Mouse (Mus musculus) forebrain, postnatal 0 days (tissue): ENCODE measurements around the gene Prkaa1. TPM values are rescaled to one million over a fixed set of nuclear protein-coding genes. Genes with fewer than 3 reads are reported as not detected.

Source experiments
- ATAC-seq: fragments of 200-750 bp; cut with Nextera tagmentation; 2 replicates; pipeline ENCODE4 v1.8.0; 2017; ENCODE audit warnings: mild to moderate bottlenecking, moderate library complexity
- DNase-seq: peaks from one replicate; pipeline ENCODE4 v3.0.0-alpha.2; 2015
- H3K27ac ChIP-seq: fragments of 300-500 bp; sonication (generic); 2 replicates; pipeline ENCODE4 v1.5.1; 2014; ENCODE audit warnings: low read depth, mild to moderate bottlenecking, antibody characterized with exemption, low read length, moderate library complexity, mixed read lengths
- H3K27me3 ChIP-seq: fragments of 300-500 bp; sonication (generic); 2 replicates; pipeline ENCODE4 v1.6.1; 2014; ENCODE audit warnings: mild to moderate bottlenecking, low read length, mixed read lengths; ENCODE audit not compliant: insufficient read depth
- H3K36me3 ChIP-seq: fragments of 300-500 bp; sonication (generic); 2 replicates; pipeline ENCODE4 v1.6.1; 2014; ENCODE audit warnings: mild to moderate bottlenecking, moderate library complexity; ENCODE audit not compliant: insufficient read depth
- H3K4me1 ChIP-seq: fragments of 300-500 bp; sonication (generic); 2 replicates; pipeline ENCODE4 v1.6.1; 2014; ENCODE audit warnings: antibody characterized with exemption; ENCODE audit not compliant: insufficient read depth
- H3K4me2 ChIP-seq: fragments of 300-500 bp; sonication (generic); 2 replicates; pipeline ENCODE4 v1.6.1; 2014; ENCODE audit warnings: low read depth, mild to moderate bottlenecking, moderate library complexity
- H3K4me3 ChIP-seq: fragments of 300-500 bp; sonication (generic); 2 replicates; pipeline ENCODE4 v1.5.1; 2014; ENCODE audit warnings: low read depth, low read length, mixed read lengths
- H3K9ac ChIP-seq: fragments of 300-500 bp; sonication (generic); 2 replicates; pipeline ENCODE4 v1.6.1; 2014; ENCODE audit warnings: mild to moderate bottlenecking
- H3K9me3 ChIP-seq: fragments of 300-500 bp; sonication (generic); 2 replicates; pipeline ENCODE4 v1.6.1; 2016; ENCODE audit warnings: low read length
- CTCF ChIP-seq: sonication (generic); IDR thresholded peaks from 2 replicates; pipeline ENCODE4 v1.5.1; 2016; ENCODE audit warnings: antibody characterized with exemption, control low read depth, low read depth
- WGBS: fragments of 180-500 bp; shearing (Covaris S2); extraction: QIAGEN DNeasy Blood & Tissue Kit; methylation state at CpG from one replicate; pipeline ENCODE4 v1.1.7; 2014; 5-methylcytosine and 5-hydroxymethylcytosine counted together
- polyA plus RNA-seq: library from polyadenylated mRNA; unstranded; fragments of >200 nt; fragmentation: Nextera tagmentation; extraction: Ambion mirVana; gene quantifications from 2 replicates; pipeline ENCODE4 v1.2.1, GENCODE M21; 2015
- total RNA-seq: library from RNA; depleted of rRNA; stranded (reverse); fragments of >200 nt; gene quantifications from 2 replicates; pipeline ENCODE4 v1.2.3, GENCODE M21; 2014

Prkaa1 gene
- total and polyA plus RNA-seq, 2 experiments from 2014 or later: 10.8 to 24.1 TPM

- DNase-seq (no peak), ATAC-seq (no peak)
- Histone ChIP-seq H3K27ac (no peak overlapping the region), H3K4me2 (no peak overlapping the region), H3K4me1 (peaks cover 12% of the 10 kb centered on the region), H3K36me3 (no peaks in the 10 kb centered on the region), H3K4me3 (no peak overlapping the region), H3K9me3 (no peaks in the 10 kb centered on the region), H3K9ac (no peak overlapping the region), H3K27me3 (no peaks in the 10 kb centered on the region)
- 41% methylated on average over 4 of the region's 4 CpGs for WGBS
- TF ChIP-seq CTCF: no peak
These were observed 5.5 kb downstream of the Prkaa1 start for GRCm38 (mm10) chr15:5149187-5149586.

GRCm38 (mm10) chr15:5152171-5152570 lies 8.5 kb downstream of the Prkaa1 start:
- H3K9ac ChIP-seq: no peak overlapping the region
- WGBS: 91% methylated on average over 6 of the region's 6 CpGs
- H3K27ac ChIP-seq: no peak overlapping the region
- no peaks in the 10 kb centered on the region for H3K9me3 ChIP-seq
- no peak for DNase-seq
- H3K4me3 ChIP-seq: no peak overlapping the region
- ATAC-seq: no peak
- H3K4me1 ChIP-seq: peaks cover 3% of the 10 kb centered on the region; the same call in 1 of the 2 replicates
- H3K4me2 ChIP-seq: no peak overlapping the region
- no peaks in the 10 kb centered on the region for H3K36me3 ChIP-seq
- no peak for TF ChIP-seq CTCF
- no peaks in the 10 kb centered on the region for H3K27me3 ChIP-seq

- H3K36me3 ChIP-seq: no peaks in the 10 kb centered on the region
- H3K4me2 ChIP-seq: no peak overlapping the region
- TF ChIP-seq CTCF: no peak
- DNase-seq: no peak
- H3K27ac ChIP-seq: no peak overlapping the region
- no peaks in the 10 kb centered on the region for H3K9me3 ChIP-seq
- no peaks in the 10 kb centered on the region for H3K4me1 ChIP-seq
- 84% methylated on average over 9 of the region's 9 CpGs for WGBS
- no peak for ATAC-seq
- H3K27me3 ChIP-seq: no peaks in the 10 kb centered on the region
- H3K9ac ChIP-seq: no peak overlapping the region
- no peak overlapping the region for H3K4me3 ChIP-seq
These were observed 11.0 kb downstream of the Prkaa1 start for GRCm38 (mm10) chr15:5154621-5155020.

DNA sequence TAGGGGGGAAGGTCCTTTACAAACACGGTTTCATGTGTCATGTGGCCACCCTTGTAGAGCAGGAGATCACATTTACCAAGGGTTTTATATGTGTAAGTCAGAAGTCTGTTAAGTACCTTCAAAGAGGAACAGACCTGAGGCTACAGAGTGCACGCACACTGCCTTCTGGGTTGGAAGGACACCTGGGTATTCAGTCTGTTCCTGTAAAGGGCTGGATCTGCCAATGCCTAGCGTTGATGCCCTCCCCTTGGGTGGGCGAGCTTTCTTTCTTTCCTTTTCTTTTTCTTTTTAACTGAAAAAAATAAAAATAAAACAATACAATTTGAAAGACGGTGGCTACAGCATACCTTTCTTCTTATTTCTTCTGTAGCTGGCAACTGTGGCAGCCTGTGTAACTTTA lies 11.4 kb downstream of the Prkaa1 start:
- DNase-seq: no peak
- Histone ChIP-seq H3K9me3 (no peaks in the 10 kb centered on the region), H3K4me1 (no peaks in the 10 kb centered on the region), H3K27me3 (no peaks in the 10 kb centered on the region), H3K9ac (no peak overlapping the region), H3K4me2 (no peak overlapping the region), H3K4me3 (no peak overlapping the region), H3K36me3 (no peaks in the 10 kb centered on the region), H3K27ac (no peak overlapping the region)
- no peak for TF ChIP-seq CTCF
- ATAC-seq: no peak
- WGBS: 47% methylated on average over 5 of the region's 5 CpGs

DNA sequence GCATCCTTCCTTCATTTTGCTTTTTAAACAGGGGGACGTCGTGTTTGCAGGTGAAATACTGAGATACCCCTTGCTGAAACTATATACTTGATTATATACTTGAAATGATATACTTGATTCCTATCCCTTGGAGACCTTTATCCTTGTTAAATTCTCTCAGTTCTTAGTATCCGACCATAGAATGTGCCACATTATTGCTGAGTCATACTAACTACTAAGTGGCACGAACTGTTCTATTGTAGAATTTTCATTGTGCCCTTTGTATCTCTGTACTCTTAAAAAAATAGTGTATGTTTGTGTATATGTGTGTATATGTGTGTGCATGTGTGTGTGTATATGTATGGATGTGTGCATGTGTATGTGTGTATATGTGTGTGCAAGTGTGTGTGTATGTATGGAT lies 12.7 kb downstream of the Prkaa1 start:
- no peaks in the 10 kb centered on the region for H3K4me1 ChIP-seq
- no peak overlapping the region for H3K4me3 ChIP-seq
- H3K4me2 ChIP-seq: no peak overlapping the region
- DNase-seq (no peak), ATAC-seq (no peak)
- H3K27ac ChIP-seq: no peak overlapping the region
- no peaks in the 10 kb centered on the region for H3K27me3 ChIP-seq
- TF ChIP-seq CTCF: no peak
- H3K36me3 ChIP-seq: peaks cover 4% of the 10 kb centered on the region; the same call in 1 of the 2 replicates
- 80% methylated on average over 4 of the region's 4 CpGs for WGBS
- H3K9ac ChIP-seq: no peak overlapping the region
- H3K9me3 ChIP-seq: no peaks in the 10 kb centered on the region

DNA sequence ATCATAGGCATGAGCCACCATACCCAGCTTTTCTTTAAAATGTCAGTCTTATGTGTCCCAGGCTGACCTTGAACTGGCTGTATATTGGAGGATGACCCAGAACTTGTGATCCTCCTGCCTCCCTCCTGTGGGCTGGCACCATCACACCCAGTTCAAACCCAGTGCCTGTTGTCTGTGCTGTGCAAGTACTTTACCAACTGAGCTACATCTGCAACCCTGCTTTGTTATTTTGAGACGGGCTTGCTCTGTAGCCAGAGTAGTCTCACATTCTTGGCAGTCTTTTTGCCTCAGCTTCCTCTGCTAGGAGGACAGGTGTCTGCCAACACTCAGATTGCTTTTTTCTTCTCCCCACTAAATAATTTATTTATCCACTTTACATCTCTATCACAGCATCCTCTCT lies 13.7 kb downstream of the Prkaa1 start:
- Histone ChIP-seq H3K9ac (no peak overlapping the region), H3K9me3 (no peaks in the 10 kb centered on the region), H3K4me3 (no peak overlapping the region), H3K36me3 (peaks cover 9% of the 10 kb centered on the region; the same call in 1 of the 2 replicates), H3K27me3 (no peaks in the 10 kb centered on the region), H3K4me1 (no peaks in the 10 kb centered on the region), H3K27ac (no peak overlapping the region), H3K4me2 (no peak overlapping the region)
- WGBS: 50% methylated on average over 1 of the region's 1 CpGs
- DNase-seq (no peak), ATAC-seq (no peak)
- no peak for TF ChIP-seq CTCF

- no peak for TF ChIP-seq CTCF
- Histone ChIP-seq H3K27me3 (no peaks in the 10 kb centered on the region), H3K36me3 (peaks cover 10% of the 10 kb centered on the region), H3K9me3 (no peaks in the 10 kb centered on the region), H3K4me1 (no peaks in the 10 kb centered on the region), H3K27ac (no peak overlapping the region), H3K9ac (no peak overlapping the region), H3K4me3 (no peak overlapping the region), H3K4me2 (no peak overlapping the region)
- DNase-seq (no peak), ATAC-seq (no peak)
- WGBS: 83% methylated on average over 6 of the region's 6 CpGs
These were observed 15.2 kb downstream of the Prkaa1 start for GRCm38 (mm10) chr15:5158827-5159226.
